Mouse (Mus musculus) intestine, embryonic 15.5 days (tissue): ENCODE measurements around the gene Cadps. TPM values are rescaled to one million over a fixed set of nuclear protein-coding genes. Genes with fewer than 3 reads are reported as not detected.

ENCODE experiments used
- ATAC-seq: fragments of 200-750 bp; cut with Nextera tagmentation; 2 replicates; pipeline ENCODE4 v1.8.0; 2017; ENCODE audit warnings: moderate TSS enrichment, moderate library complexity
- H3K27ac ChIP-seq: fragments of 300-500 bp; sonication (generic); 2 replicates; pipeline ENCODE4 v1.5.1; 2015; ENCODE audit warnings: mild to moderate bottlenecking, inconsistent platforms
- H3K27me3 ChIP-seq: fragments of 300-500 bp; sonication (generic); replicated peaks from 2 replicates; pipeline ENCODE4 v1.6.1; 2015; ENCODE audit warnings: inconsistent platforms
- H3K36me3 ChIP-seq: fragments of 300-500 bp; sonication (generic); 2 replicates; pipeline ENCODE4 v1.6.1; 2015; ENCODE audit warnings: inconsistent platforms
- H3K4me1 ChIP-seq: fragments of 300-500 bp; sonication (generic); replicated peaks from 2 replicates; pipeline ENCODE4 v1.6.1; 2015; ENCODE audit warnings: inconsistent platforms
- H3K4me2 ChIP-seq: fragments of 300-500 bp; sonication (generic); replicated peaks from 2 replicates; pipeline ENCODE4 v1.6.1; 2015; ENCODE audit warnings: mild to moderate bottlenecking, inconsistent platforms
- H3K4me3 ChIP-seq: fragments of 300-500 bp; sonication (generic); replicated peaks from 2 replicates; pipeline ENCODE4 v1.5.1; 2015; ENCODE audit warnings: inconsistent platforms
- H3K9ac ChIP-seq: fragments of 300-500 bp; sonication (generic); 2 replicates; pipeline ENCODE4 v1.6.1; 2015; ENCODE audit warnings: inconsistent platforms
- H3K9me3 ChIP-seq: fragments of 300-500 bp; sonication (generic); 2 replicates; pipeline ENCODE4 v1.6.1; 2016; ENCODE audit warnings: inconsistent platforms
- WGBS: fragments of 180-500 bp; shearing (Covaris S2); methylation state at CpG from one replicate; pipeline ENCODE4 v1.1.7; 2015; 5-methylcytosine and 5-hydroxymethylcytosine counted together
- polyA plus RNA-seq: library from polyadenylated mRNA; unstranded; fragments of >200 nt; fragmentation: Nextera tagmentation; extraction: Ambion mirVana; gene quantifications from 2 replicates; pipeline ENCODE4 v1.2.1, GENCODE M21; 2015

Gene Cadps
- polyA plus RNA-seq, 1 experiment from 2014 or later: 2.5 TPM

DNA sequence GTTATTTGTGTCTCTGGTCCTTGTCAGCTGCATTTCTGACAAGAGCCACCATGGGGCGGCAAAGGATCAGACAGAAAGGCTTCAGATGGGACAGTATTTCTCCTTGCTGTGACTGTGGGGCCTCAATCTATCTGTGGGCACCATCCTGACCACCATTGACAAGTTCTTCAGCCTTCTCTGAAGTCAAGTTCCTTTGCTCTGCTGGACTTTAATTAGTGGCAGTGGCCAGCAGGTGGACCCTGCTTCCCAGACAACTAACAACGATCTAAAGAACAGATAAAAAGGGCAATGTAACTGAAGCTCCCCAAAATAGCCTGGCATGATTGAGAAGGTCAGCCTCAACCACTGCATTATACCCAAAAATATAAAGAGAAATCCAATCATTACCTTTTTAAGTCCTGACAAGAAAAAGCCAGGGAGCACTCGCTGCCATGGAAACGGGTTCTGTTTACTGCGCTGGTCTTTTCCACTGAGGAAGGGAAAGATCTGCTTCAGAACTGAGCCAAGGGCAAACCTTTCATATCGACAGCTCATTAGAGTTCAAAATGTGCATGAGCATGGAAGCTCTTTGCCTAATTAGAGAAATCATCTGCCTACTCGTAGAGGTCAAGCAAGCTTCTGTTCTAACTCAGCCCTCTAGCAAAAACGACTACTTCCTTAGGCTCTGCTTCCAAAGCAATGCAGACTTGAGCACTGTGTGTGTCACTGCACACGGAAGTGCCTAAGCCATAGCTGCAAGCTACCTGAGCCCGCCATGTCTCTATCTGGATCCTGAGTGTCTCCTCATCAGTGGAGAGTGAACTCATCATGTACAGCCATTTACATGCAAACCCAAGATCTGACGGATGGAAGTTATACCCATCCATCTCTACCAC is 198.4 kb downstream of the Cadps start:
- no peak overlapping the region for H3K9ac ChIP-seq
- ATAC-seq: no peak
- H3K4me2 ChIP-seq: no peak overlapping the region
- no peaks in the 10 kb centered on the region for H3K27me3 ChIP-seq
- H3K4me1 ChIP-seq: no peaks in the 10 kb centered on the region
- H3K27ac ChIP-seq: no peak overlapping the region
- H3K9me3 ChIP-seq: no peaks in the 10 kb centered on the region
- WGBS: 78% methylated on average over 11 of the region's 11 CpGs
- no peak overlapping the region for H3K4me3 ChIP-seq
- H3K36me3 ChIP-seq: no peaks in the 10 kb centered on the region

DNA sequence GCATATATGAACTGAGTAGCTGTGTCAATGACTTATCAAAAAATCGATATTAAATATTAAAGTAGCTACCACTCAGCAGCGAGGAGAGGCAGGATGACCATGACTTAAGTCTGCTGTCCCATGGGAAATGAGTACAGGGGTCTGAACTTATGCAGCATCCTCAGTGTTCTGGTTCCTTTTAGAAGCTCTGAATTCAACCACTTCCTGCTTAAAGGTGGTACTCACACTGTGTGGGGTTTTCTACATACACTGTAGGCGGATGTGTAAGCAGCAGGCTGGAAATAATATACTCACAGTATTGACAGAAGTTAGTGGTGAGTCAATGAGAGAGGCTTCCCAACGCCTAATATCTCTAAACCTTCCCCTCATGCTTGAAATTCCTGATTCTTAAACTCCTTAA is 215.9 kb downstream of the Cadps start:
- Histone ChIP-seq H3K4me2 (no peak overlapping the region), H3K27ac (no peak overlapping the region), H3K36me3 (no peaks in the 10 kb centered on the region), H3K9me3 (no peaks in the 10 kb centered on the region), H3K4me1 (no peaks in the 10 kb centered on the region), H3K27me3 (no peaks in the 10 kb centered on the region), H3K4me3 (no peak overlapping the region), H3K9ac (no peak overlapping the region)
- WGBS: 78% methylated on average over 4 of the region's 4 CpGs
- ATAC-seq: no peak

DNA sequence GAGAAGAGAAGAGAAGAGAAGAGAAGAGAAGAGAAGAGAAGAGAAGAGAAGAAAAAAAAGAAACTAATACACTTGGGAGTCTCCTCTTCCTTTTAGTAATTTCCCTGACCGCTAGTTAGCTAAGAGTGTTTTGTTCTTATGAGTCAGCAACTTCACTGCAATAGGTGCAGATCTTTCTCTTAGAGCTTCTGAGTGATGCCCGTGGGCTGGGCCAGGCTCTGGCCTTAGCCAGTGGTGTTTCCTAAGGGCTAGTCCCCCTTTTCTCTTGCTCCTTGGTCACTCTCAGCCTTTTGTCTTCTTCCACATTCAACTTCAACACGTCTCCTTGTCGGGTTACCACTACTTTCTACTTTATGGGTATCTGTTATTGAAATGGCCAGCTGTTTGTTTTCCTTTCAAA is 216.7 kb downstream of the Cadps start:
- Histone ChIP-seq H3K36me3 (no peaks in the 10 kb centered on the region), H3K27me3 (no peaks in the 10 kb centered on the region), H3K27ac (no peak overlapping the region), H3K4me2 (no peak overlapping the region), H3K9ac (no peak overlapping the region), H3K4me1 (no peaks in the 10 kb centered on the region), H3K9me3 (no peaks in the 10 kb centered on the region), H3K4me3 (no peak overlapping the region)
- no peak for ATAC-seq
- WGBS: 83% methylated on average over 4 of the region's 4 CpGs

DNA sequence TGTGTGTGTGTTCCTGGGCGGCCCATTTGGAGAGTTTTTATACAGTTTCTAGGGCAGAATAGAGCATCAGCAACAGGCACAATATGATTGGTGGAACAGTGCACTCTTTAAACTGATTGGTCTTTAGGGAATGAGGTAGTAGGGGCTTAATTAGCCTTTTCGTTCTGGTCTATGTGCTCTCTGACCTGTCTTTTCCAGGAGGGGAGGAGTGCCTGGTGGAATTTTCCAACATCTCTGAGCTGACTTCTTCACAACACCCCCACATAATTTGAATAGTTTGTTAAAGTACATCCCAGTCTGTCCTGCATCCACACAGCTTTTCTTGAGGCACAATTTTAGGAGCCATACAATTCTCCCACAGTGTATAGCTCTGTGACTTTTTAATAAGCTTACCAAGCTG is 220.8 kb downstream of the Cadps start:
- no peak overlapping the region for H3K4me3 ChIP-seq
- no peak overlapping the region for H3K4me2 ChIP-seq
- H3K4me1 ChIP-seq: no peaks in the 10 kb centered on the region
- WGBS: 86% methylated on average over 2 of the region's 2 CpGs
- H3K27me3 ChIP-seq: no peaks in the 10 kb centered on the region
- no peaks in the 10 kb centered on the region for H3K36me3 ChIP-seq
- no peaks in the 10 kb centered on the region for H3K9me3 ChIP-seq
- ATAC-seq: no peak
- H3K27ac ChIP-seq: no peak overlapping the region
- no peak overlapping the region for H3K9ac ChIP-seq

DNA sequence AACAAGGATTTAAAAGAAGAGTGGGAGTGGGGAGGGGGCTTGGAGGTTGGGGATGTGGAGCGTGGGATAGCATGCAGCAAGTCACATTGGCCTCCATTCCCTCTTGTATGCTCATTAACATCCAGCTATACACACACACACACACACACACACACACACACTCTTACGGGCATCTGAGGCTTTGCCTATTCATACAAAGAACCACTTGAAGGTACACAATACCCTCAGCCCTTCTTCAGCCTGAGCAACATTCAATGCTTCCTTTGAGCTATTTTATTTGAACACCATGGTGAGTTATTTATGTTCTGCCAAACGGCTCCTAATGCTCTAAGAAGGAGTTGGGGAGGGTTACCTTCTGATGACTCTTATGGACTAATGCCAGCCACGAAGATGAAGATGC is 227.6 kb downstream of the Cadps start:
- Histone ChIP-seq H3K4me2 (no peak overlapping the region), H3K4me3 (no peak overlapping the region), H3K4me1 (no peaks in the 10 kb centered on the region), H3K27me3 (no peaks in the 10 kb centered on the region), H3K9me3 (no peaks in the 10 kb centered on the region), H3K9ac (no peak overlapping the region), H3K36me3 (no peaks in the 10 kb centered on the region), H3K27ac (no peak overlapping the region)
- WGBS: 66% methylated on average over 4 of the region's 4 CpGs
- no peak for ATAC-seq

DNA sequence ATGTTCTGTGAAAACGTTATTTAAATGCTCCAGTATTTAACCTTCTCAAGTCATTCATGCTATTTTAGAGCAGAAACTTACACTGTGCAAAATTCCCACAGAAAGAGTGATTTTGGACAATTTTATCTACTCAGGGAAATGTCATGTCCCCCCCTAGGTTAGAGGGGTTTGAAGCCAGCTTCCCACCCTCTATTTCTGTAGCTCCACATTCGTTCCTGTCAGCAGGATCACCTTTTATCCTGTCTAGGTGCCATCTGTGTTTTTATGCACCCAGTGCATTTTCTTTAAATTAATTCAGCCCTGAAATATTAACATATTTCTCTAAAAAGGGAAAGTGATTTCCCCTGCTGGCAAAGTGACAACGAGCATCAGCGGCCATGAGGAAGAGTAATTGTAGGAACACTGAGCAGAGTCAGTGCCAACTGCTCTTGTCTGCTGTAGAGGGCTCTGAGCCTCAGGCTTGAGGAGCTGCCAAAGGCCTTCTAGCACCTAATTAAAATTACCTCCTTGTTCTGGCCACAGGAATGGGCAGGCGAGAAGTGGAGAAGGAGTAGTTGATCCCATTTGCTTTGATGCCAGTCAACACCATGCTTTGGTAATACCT is 230.3 kb downstream of the Cadps start:
- WGBS: 79% methylated on average over 5 of the region's 5 CpGs
- Histone ChIP-seq H3K27me3 (no peaks in the 10 kb centered on the region), H3K36me3 (no peaks in the 10 kb centered on the region), H3K27ac (no peak overlapping the region), H3K9ac (no peak overlapping the region), H3K9me3 (no peaks in the 10 kb centered on the region), H3K4me1 (no peaks in the 10 kb centered on the region), H3K4me3 (no peak overlapping the region), H3K4me2 (no peak overlapping the region)
- ATAC-seq: no peak

DNA sequence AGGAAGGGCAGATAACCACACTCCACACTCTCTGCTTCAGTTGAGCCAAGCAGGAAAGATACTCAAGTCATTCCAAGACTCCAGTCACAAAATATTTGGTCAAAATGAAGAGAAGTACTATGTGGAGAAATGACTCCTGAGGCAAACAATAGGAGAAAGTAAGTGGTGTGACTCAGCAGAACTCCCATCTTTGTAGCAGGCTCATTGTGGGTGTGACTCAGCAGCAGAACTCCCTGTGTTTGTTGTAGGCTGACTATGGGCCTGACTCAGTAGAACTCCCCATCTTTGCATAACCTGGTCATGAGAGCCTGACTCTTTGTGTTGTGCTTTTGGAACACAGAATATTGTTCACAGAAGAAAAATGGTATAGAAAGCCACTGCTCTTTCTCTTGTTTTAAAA is 231.1 kb downstream of the Cadps start:
- no peak overlapping the region for H3K9ac ChIP-seq
- no peaks in the 10 kb centered on the region for H3K36me3 ChIP-seq
- H3K9me3 ChIP-seq: no peaks in the 10 kb centered on the region
- no peaks in the 10 kb centered on the region for H3K4me1 ChIP-seq
- no peak overlapping the region for H3K4me2 ChIP-seq
- no peaks in the 10 kb centered on the region for H3K27me3 ChIP-seq
- no peak overlapping the region for H3K4me3 ChIP-seq
- H3K27ac ChIP-seq: no peak overlapping the region
- no peak for ATAC-seq

DNA sequence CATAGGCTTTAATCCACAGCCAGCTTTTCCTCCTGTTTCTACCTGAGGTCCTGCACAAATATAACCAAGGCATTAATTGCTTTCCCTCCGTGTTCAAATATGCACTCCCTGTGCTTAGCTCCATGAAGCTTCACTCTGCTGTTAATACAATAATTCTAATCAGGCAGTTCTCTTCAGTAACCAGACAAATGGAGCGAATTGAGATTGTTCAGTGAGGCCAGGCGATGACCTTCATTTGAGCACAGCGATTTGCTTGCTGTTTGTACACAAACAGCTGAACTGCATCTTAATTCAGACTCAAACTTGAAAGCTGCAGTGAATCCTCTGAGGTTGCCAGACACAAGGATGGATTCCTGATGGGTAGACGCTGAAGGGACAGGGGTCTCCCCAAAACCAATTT is 239.3 kb downstream of the Cadps start:
- H3K4me2 ChIP-seq: no peak overlapping the region
- no peaks in the 10 kb centered on the region for H3K27me3 ChIP-seq
- H3K9me3 ChIP-seq: no peaks in the 10 kb centered on the region
- WGBS: 77% methylated on average over 5 of the region's 5 CpGs
- ATAC-seq: no peak
- H3K9ac ChIP-seq: no peak overlapping the region
- H3K4me3 ChIP-seq: no peak overlapping the region
- peaks cover 4% of the 10 kb centered on the region; the same call in 1 of the 2 replicates for H3K4me1 ChIP-seq
- H3K27ac ChIP-seq: no peak overlapping the region
- no peaks in the 10 kb centered on the region for H3K36me3 ChIP-seq

DNA sequence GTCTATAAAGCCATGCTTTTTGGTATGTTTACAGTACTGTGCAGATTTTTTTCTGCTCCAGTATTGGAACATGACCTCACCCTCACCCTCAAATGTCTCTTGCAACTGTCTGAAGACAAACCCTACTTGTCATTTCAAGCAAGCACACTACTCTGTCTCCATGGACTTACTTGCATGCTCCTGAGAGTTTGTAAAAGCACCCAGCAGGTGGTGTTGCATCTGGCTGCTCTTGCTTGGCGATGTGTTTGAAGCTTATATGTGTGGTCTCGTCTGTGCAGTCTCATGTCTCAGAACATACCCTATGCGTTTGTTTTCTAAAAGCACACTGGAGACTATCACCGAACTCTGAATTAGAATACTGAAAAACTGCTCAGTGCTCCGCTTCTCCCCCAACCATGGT is 241.2 kb downstream of the Cadps start:
- no peak overlapping the region for H3K4me2 ChIP-seq
- H3K4me3 ChIP-seq: no peak overlapping the region
- no peaks in the 10 kb centered on the region for H3K27me3 ChIP-seq
- H3K9me3 ChIP-seq: no peaks in the 10 kb centered on the region
- H3K9ac ChIP-seq: no peak overlapping the region
- no peak overlapping the region for H3K27ac ChIP-seq
- H3K36me3 ChIP-seq: no peaks in the 10 kb centered on the region
- WGBS: 68% methylated on average over 5 of the region's 5 CpGs
- no peak for ATAC-seq
- peaks cover 4% of the 10 kb centered on the region; the same call in 1 of the 2 replicates for H3K4me1 ChIP-seq

DNA sequence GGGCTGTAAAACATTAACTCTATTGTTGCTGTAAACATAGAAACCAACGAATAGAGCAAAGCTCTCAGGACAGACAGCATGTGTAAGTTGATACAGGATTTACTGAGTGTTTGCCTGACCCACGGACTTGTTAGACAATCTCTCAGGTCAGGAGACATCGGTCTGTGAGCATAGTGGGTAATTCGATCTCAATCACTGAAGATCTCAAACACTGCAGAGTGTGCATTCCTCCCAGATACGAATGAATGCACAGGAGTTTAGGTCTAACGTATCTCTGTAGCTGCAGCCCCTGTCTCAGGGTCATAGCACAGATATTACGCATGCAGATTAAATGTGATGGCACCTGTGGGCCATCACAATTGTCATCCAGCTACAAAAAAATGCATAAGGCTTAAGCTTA is 242.1 kb downstream of the Cadps start:
- no peak for ATAC-seq
- no peaks in the 10 kb centered on the region for H3K9me3 ChIP-seq
- no peaks in the 10 kb centered on the region for H3K27me3 ChIP-seq
- no peak overlapping the region for H3K9ac ChIP-seq
- H3K27ac ChIP-seq: no peak overlapping the region
- no peak overlapping the region for H3K4me3 ChIP-seq
- peaks cover 4% of the 10 kb centered on the region; the same call in 1 of the 2 replicates for H3K4me1 ChIP-seq
- H3K36me3 ChIP-seq: no peaks in the 10 kb centered on the region
- H3K4me2 ChIP-seq: no peak overlapping the region
- WGBS: 12% methylated on average over 7 of the region's 7 CpGs

DNA sequence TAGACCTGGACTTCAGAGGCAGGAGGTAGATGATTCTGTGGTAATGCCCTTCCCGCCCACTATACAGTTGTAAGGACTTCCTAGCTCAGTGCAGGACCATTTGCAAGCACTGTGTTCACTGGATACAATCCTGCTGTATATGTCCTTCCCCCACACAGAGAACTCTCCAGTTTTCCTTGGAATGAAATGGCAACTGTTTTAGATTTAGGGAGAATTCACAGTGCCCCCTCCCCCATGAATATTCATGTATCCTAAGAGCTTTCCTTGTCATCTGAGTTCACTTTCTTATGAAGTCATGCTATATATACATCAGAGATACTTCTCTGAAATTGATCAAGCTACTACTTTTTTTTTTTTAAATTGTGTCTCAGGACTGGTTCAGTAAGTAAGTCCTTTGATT is 244.7 kb downstream of the Cadps start:
- WGBS: 84% methylated on average over 1 of the region's 1 CpGs
- no peak for ATAC-seq
- Histone ChIP-seq H3K4me3 (no peak overlapping the region), H3K9me3 (no peaks in the 10 kb centered on the region), H3K36me3 (no peaks in the 10 kb centered on the region), H3K27ac (no peak overlapping the region), H3K4me1 (peaks cover 4% of the 10 kb centered on the region; the same call in 1 of the 2 replicates), H3K9ac (no peak overlapping the region), H3K4me2 (no peak overlapping the region), H3K27me3 (no peaks in the 10 kb centered on the region)

DNA sequence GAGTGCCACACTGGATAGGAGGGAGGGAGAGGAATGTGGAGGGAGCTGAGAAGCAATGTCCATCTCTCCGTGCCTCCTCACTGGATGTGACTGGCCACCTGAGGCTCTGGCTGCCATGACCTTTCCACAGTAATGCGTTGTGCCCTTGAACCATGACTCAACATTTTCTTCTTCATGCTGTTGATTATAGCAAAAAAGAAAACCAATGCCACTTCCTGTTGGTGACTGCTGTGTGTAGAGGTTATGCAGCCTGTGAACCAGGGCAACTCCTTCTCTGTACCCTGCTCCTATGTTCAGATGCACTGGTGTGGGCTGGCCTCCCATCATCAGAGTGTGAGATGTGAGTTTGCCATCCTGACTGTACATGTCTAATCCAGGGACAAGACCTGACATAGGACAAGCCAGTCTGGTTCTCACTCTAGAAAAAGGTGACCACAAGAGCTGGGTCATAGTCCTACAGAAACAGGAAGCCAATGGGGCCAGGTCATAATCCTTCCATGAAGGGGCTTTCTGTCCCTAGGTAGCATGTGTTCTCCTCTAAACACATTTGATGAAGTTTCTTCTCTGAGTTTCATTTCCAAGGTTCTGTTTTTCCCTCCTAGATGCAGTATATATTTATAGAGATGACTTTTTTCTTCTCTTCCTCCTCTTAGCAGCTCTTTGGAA is 245.3 kb downstream of the Cadps start:
- Histone ChIP-seq H3K4me3 (no peak overlapping the region), H3K9me3 (no peaks in the 10 kb centered on the region), H3K27me3 (no peaks in the 10 kb centered on the region), H3K9ac (no peak overlapping the region), H3K4me2 (no peak overlapping the region), H3K27ac (no peak overlapping the region), H3K4me1 (peaks cover 4% of the 10 kb centered on the region; the same call in 1 of the 2 replicates), H3K36me3 (no peaks in the 10 kb centered on the region)
- 53% methylated on average over 2 of the region's 2 CpGs for WGBS
- ATAC-seq: no peak
